Mouse (Mus musculus) T-helper 17 cell (primary cell): ENCODE measurements around the gene Gm3127.

ENCODE experiments used
- in situ Hi-C, 2 experiments: fragments of 300-600 bp; cut with MboI, MseI; formaldehyde crosslinking; loops; 1 replicate in 1 of 2; 2 replicates in 1 of 2; pipeline ENCODE4 v1.15.1; 2025; ENCODE audit warnings: high pct_unique_total_duplicates in 2 of 2

Gm3127 gene

DNA sequence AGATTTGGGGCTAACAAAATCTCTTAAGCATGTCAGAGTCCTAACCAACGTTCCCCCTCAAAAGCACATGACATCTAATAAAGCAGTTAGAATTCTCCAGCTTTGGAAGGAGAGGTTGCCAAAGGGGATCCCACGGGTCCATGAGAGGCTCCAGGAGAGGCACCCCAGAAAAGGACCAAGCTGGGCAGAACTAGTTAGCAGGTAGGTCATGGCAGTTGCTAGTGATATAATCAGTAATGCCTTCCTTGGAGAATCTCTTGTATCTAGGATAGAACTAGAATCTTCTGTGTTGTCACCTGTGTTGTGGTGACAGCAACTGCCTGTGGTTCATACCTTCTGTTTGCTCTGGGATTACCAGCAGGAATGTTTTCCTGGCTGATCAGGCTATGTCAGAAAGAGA lies at the start of gene Gm3127:
Gm3127 (plus strand) TSS at position 301 of the 400 bp plus-strand sequence.
- in situ Hi-C loops, result loop anchor here in 1 of 2 experiments (25.0 kb wide), 1 partner anchor 1423 kb away; no protein-coding TSS in a partner anchor

DNA sequence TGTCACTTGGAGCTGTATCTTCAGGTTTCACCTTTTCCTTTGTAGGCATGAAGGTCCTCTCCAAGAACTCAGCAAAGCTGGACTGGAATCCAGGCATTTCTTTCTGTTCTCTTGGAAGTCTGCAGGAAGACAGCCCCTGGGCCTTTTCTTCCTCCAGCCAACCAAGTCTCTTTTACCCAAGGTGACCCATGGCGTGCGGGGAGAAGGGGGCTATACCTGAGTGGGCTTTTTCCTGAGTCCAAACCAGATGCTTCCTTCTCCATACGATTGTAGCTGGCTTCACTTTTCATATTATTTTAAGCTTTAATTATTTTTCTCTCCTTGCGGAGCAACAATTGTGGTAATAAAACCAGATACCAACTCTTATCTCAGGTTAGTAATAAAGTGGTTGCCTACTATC lies 23.2 kb upstream of the Gm3127 start:
- in situ Hi-C loops, result loop anchor here in 1 of 2 experiments (10.0 kb wide), 1 partner anchor 1703 kb away; no protein-coding TSS in a partner anchor

- in situ Hi-C loops, result loop anchor here in 1 of 2 experiments (5.0 to 25.0 kb wide), 2 partner anchors 235 to 370 kb away; partner anchors contain the start of gene Gm3002
These were observed 17.2 kb downstream of the Gm3127 start for GRCm38 (mm10) chr14:4182030-4182429.

DNA sequence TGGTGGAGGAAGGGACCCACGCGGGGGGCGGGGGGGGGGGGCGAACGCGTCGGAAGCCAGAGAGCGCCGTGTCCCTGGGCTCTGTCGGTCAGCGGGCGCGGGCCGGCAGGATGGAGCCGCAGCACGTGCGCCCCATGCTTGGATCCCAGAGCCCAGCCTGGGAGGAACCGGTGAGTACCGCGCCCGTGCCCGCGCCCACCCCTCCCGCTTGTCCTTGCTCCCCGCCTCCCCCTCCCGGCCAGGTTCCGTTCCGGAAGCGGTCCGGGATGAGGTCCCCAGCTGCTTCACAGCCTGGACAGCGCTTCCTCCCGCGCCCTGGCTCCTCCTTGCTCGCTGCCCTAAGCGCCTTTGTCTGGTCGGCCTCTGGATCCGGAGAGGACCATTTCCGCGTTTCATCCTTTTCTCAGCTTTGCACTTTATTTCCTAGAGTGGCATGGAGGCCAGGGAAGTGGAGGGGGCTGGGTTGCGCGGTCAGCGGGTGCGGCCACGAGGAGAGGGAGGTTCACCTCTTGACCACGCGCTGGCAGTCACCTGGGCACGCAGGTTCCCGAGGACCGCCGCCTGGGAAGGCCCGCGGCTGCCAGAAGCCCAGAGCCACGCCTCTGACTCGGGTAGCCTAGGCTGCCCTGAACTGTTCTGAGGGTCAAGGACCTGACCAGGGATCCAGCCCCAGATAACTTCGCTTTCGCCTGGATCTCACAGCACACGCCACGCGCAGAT lies 17.8 kb downstream of the Gm3127 start, which contains the start of gene Gm2974:
Gm2974 (plus strand) TSS at position 86 of the 720 bp plus-strand sequence.
- in situ Hi-C loops, result loop anchor here in 1 of 2 experiments (5.0 to 25.0 kb wide), 2 partner anchors 235 to 370 kb away; partner anchors contain the start of gene Gm3002

- in situ Hi-C loops, result loop anchor here in 1 of 2 experiments (5.0 to 25.0 kb wide), 2 partner anchors 236 to 371 kb away; partner anchors contain the start of gene Gm3002
These were observed 18.5 kb downstream of the Gm3127 start for GRCm38 (mm10) chr14:4183375-4183774.
